Mouse (Mus musculus) forebrain, postnatal 0 days (tissue): ENCODE results near the gene Mmp14. TPM values are rescaled to one million over a fixed set of nuclear protein-coding genes. Genes with fewer than 3 reads are reported as not detected.

Experiments
- ATAC-seq: fragments of 200-750 bp; cut with Nextera tagmentation; 2 replicates; pipeline ENCODE4 v1.8.0; 2017; ENCODE audit warnings: mild to moderate bottlenecking, moderate library complexity
- DNase-seq: peaks from one replicate; pipeline ENCODE4 v3.0.0-alpha.2; 2015
- H3K27ac ChIP-seq: fragments of 300-500 bp; sonication (generic); 2 replicates; pipeline ENCODE4 v1.5.1; 2014; ENCODE audit warnings: low read depth, mild to moderate bottlenecking, antibody characterized with exemption, low read length, moderate library complexity, mixed read lengths
- H3K27me3 ChIP-seq: fragments of 300-500 bp; sonication (generic); 2 replicates; pipeline ENCODE4 v1.6.1; 2014; ENCODE audit warnings: mild to moderate bottlenecking, low read length, mixed read lengths; ENCODE audit not compliant: insufficient read depth
- H3K36me3 ChIP-seq: fragments of 300-500 bp; sonication (generic); 2 replicates; pipeline ENCODE4 v1.6.1; 2014; ENCODE audit warnings: mild to moderate bottlenecking, moderate library complexity; ENCODE audit not compliant: insufficient read depth
- H3K4me1 ChIP-seq: fragments of 300-500 bp; sonication (generic); 2 replicates; pipeline ENCODE4 v1.6.1; 2014; ENCODE audit warnings: antibody characterized with exemption; ENCODE audit not compliant: insufficient read depth
- H3K4me2 ChIP-seq: fragments of 300-500 bp; sonication (generic); 2 replicates; pipeline ENCODE4 v1.6.1; 2014; ENCODE audit warnings: low read depth, mild to moderate bottlenecking, moderate library complexity
- H3K4me3 ChIP-seq: fragments of 300-500 bp; sonication (generic); 2 replicates; pipeline ENCODE4 v1.5.1; 2014; ENCODE audit warnings: low read depth, low read length, mixed read lengths
- H3K9ac ChIP-seq: fragments of 300-500 bp; sonication (generic); 2 replicates; pipeline ENCODE4 v1.6.1; 2014; ENCODE audit warnings: mild to moderate bottlenecking
- H3K9me3 ChIP-seq: fragments of 300-500 bp; sonication (generic); 2 replicates; pipeline ENCODE4 v1.6.1; 2016; ENCODE audit warnings: low read length
- CTCF ChIP-seq: sonication (generic); IDR thresholded peaks from 2 replicates; pipeline ENCODE4 v1.5.1; 2016; ENCODE audit warnings: antibody characterized with exemption, control low read depth, low read depth
- WGBS: fragments of 180-500 bp; shearing (Covaris S2); extraction: QIAGEN DNeasy Blood & Tissue Kit; methylation state at CpG from one replicate; pipeline ENCODE4 v1.1.7; 2014; 5-methylcytosine and 5-hydroxymethylcytosine counted together
- polyA plus RNA-seq: library from polyadenylated mRNA; unstranded; fragments of >200 nt; fragmentation: Nextera tagmentation; extraction: Ambion mirVana; gene quantifications from 2 replicates; pipeline ENCODE4 v1.2.1, GENCODE M21; 2015
- total RNA-seq: library from RNA; depleted of rRNA; stranded (reverse); fragments of >200 nt; gene quantifications from 2 replicates; pipeline ENCODE4 v1.2.3, GENCODE M21; 2014

The Mmp14 gene
- total and polyA plus RNA-seq, 2 experiments from 2014 or later: 39.1 to 40.7 TPM

GRCm38 (mm10) chr14:54463108-54463958, 31.9 kb downstream of the Mmp14 start:
- TF ChIP-seq CTCF: no peak
- Histone ChIP-seq H3K27ac (peak overlapping the region; percentile 17; the same call in 1 of the 2 replicates), H3K4me3 (peak overlapping the region; percentile 83), H3K27me3 (no peaks in the 10 kb centered on the region), H3K4me1 (no peaks in the 10 kb centered on the region), H3K9ac (peak overlapping the region; percentile 81), H3K9me3 (no peaks in the 10 kb centered on the region), H3K36me3 (peaks cover 10% of the 10 kb centered on the region), H3K4me2 (peak overlapping the region; percentile 91)
- ATAC-seq: peak; percentile 47
- no peak for DNase-seq
- 16% methylated on average over 12 of the region's 12 CpGs for WGBS

- Histone ChIP-seq H3K4me3 (peak within 1 kb of the TSS; percentile 83), H3K27me3 (no peaks in the 10 kb centered on the region), H3K27ac (peak within 1 kb of the TSS; percentile 67), H3K9ac (peak within 1 kb of the TSS; percentile 81), H3K4me1 (no peaks in the 10 kb centered on the region), H3K36me3 (peaks cover 16% of the 10 kb centered on the region), H3K9me3 (no peaks in the 10 kb centered on the region), H3K4me2 (peak within 1 kb of the TSS; percentile 91)
- ATAC-seq: peak; percentile 91
- WGBS: under 1% methylated on average over 34 of the region's 35 CpGs
- peak; percentile 85 for DNase-seq
- TF ChIP-seq CTCF: no peak
These were observed 32.5 kb downstream of the Mmp14 start, which contains the start of gene Lrp10 for GRCm38 (mm10) chr14:54463959-54464292. Gene Lrp10 (plus strand): TSS chr14:54464137.

- 1% methylated on average over 45 of the region's 57 CpGs for WGBS
- H3K4me3 ChIP-seq: peak overlapping the region; percentile 83
- no peaks in the 10 kb centered on the region for H3K27me3 ChIP-seq
- peak; percentile 63 for TF ChIP-seq CTCF
- H3K36me3 ChIP-seq: peaks cover 21% of the 10 kb centered on the region
- H3K9ac ChIP-seq: peak overlapping the region; percentile 81
- H3K4me2 ChIP-seq: peak overlapping the region; percentile 91
- H3K9me3 ChIP-seq: no peaks in the 10 kb centered on the region
- no peaks in the 10 kb centered on the region for H3K4me1 ChIP-seq
- peak; percentile 61 for DNase-seq
- peak overlapping the region; percentile 67; the same call in 1 of the 2 replicates for H3K27ac ChIP-seq
- peak; percentile 62 for ATAC-seq
These were observed 33.0 kb downstream of the Mmp14 start for GRCm38 (mm10) chr14:54464293-54465005.

GRCm38 (mm10) chr14:54471467-54471866, 40.1 kb downstream of the Mmp14 start:
- Histone ChIP-seq H3K27me3 (no peaks in the 10 kb centered on the region), H3K4me1 (no peaks in the 10 kb centered on the region), H3K36me3 (peaks cover 27% of the 10 kb centered on the region), H3K27ac (no peak overlapping the region), H3K4me2 (no peak overlapping the region), H3K9me3 (no peaks in the 10 kb centered on the region), H3K9ac (no peak overlapping the region), H3K4me3 (no peak overlapping the region)
- DNase-seq (no peak), ATAC-seq (no peak)
- TF ChIP-seq CTCF: no peak
- 83% methylated on average over 2 of the region's 2 CpGs for WGBS

- ATAC-seq (no peak), DNase-seq (peak; percentile 41)
- Histone ChIP-seq H3K4me2 (no peak overlapping the region), H3K27ac (no peak overlapping the region), H3K4me3 (no peak overlapping the region), H3K36me3 (peaks cover 23% of the 10 kb centered on the region), H3K9me3 (no peaks in the 10 kb centered on the region), H3K9ac (no peak overlapping the region), H3K4me1 (no peaks in the 10 kb centered on the region), H3K27me3 (no peaks in the 10 kb centered on the region)
- 37% methylated on average over 5 of the region's 5 CpGs for WGBS
- TF ChIP-seq CTCF: no peak
These were observed 41.3 kb downstream of the Mmp14 start for GRCm38 (mm10) chr14:54472671-54473070.

GRCm38 (mm10) chr14:54474744-54475143, 43.3 kb downstream of the Mmp14 start:
- no peak for DNase-seq
- H3K27ac ChIP-seq: no peak overlapping the region
- no peak for ATAC-seq

More at GRCm38 (mm10) chr14:54474744-54475143, 43.3 kb downstream of the Mmp14 start:
- Histone ChIP-seq H3K9ac (no peak overlapping the region), H3K9me3 (no peaks in the 10 kb centered on the region), H3K4me1 (0 out of 2 replicates have a peak, but pooled peaks cover 3% of the 10 kb centered on the region), H3K36me3 (peaks cover 4% of the 10 kb centered on the region; the same call in 1 of the 2 replicates), H3K27me3 (no peaks in the 10 kb centered on the region), H3K4me3 (no peak overlapping the region), H3K4me2 (no peak overlapping the region)
- no peak for TF ChIP-seq CTCF
- 67% methylated on average over 5 of the region's 5 CpGs for WGBS
